Mouse (Mus musculus): Measurements from ENCODE around the gene Ifrd2. TPM values are rescaled to one million over a fixed set of nuclear protein-coding genes. Genes with fewer than 3 reads are reported as not detected.

The Ifrd2 gene
- polyA plus RNA-seq, 1 experiment from 2014 or later: 27.7 TPM

- WGBS: 92% methylated on average over 11 of the region's 11 CpGs
- Histone ChIP-seq H3K4me3 (ENCODE audit: low read depth, low read length) (no peak overlapping the region), H3K27ac (ENCODE audit: low read depth, low read length) (no peak overlapping the region), H3K36me3 (ENCODE audit: control insufficient read depth, insufficient read depth, low read length) (no peaks in the 10 kb centered on the region), H3K4me1 (replicated peaks; ENCODE audit: control insufficient read depth, insufficient read depth, low read length) (no peaks in the 10 kb centered on the region), H3K4me2 (replicated peaks; ENCODE audit: low read depth, low read length) (no peak overlapping the region), H3K9me3 (ENCODE audit: control insufficient read depth, low read length) (no peaks in the 10 kb centered on the region), H3K27me3 (ENCODE audit: control insufficient read depth, insufficient read depth, low read length) (no peaks in the 10 kb centered on the region), H3K9ac (ENCODE audit: low read depth, low read length) (no peak overlapping the region)
- no peak for DNase-seq (ENCODE audit: low spot score)
- ATAC-seq (ENCODE audit: low FRiP score): no peak
These were observed 9.5 kb downstream of the Ifrd2 start for GRCm38 (mm10) chr9:107596619-107597569.

GRCm38 (mm10) chr9:107598385-107598784 is 10.9 kb downstream of the Ifrd2 start:
- no peak overlapping the region for H3K27ac ChIP-seq (ENCODE audit: low read depth, low read length)
- no peak for ATAC-seq (ENCODE audit: low FRiP score)

GRCm38 (mm10) chr9:107599433-107599832 is 12.0 kb downstream of the Ifrd2 start:
- H3K4me3 ChIP-seq (ENCODE audit: low read depth, low read length): no peak overlapping the region
- no peaks in the 10 kb centered on the region for H3K27me3 ChIP-seq (ENCODE audit: control insufficient read depth, insufficient read depth, low read length)
- ATAC-seq (ENCODE audit: low FRiP score) (no peak), DNase-seq (ENCODE audit: low spot score) (no peak)
- peaks cover 7% of the 10 kb centered on the region; the same call in 1 of the 2 replicates for H3K4me1 ChIP-seq (replicated peaks; ENCODE audit: control insufficient read depth, insufficient read depth, low read length)
- WGBS: 92% methylated on average over 9 of the region's 9 CpGs
- H3K36me3 ChIP-seq (ENCODE audit: control insufficient read depth, insufficient read depth, low read length): no peaks in the 10 kb centered on the region
- no peaks in the 10 kb centered on the region for H3K9me3 ChIP-seq (ENCODE audit: control insufficient read depth, low read length)
- no peak overlapping the region for H3K9ac ChIP-seq (ENCODE audit: low read depth, low read length)
- H3K4me2 ChIP-seq (replicated peaks; ENCODE audit: low read depth, low read length): no peak overlapping the region
- no peak overlapping the region for H3K27ac ChIP-seq (ENCODE audit: low read depth, low read length)

More at GRCm38 (mm10) chr9:107598385-107598784, 10.9 kb downstream of the Ifrd2 start:
- Histone ChIP-seq H3K27me3 (ENCODE audit: control insufficient read depth, insufficient read depth, low read length) (no peaks in the 10 kb centered on the region), H3K4me2 (replicated peaks; ENCODE audit: low read depth, low read length) (no peak overlapping the region), H3K4me3 (ENCODE audit: low read depth, low read length) (no peak overlapping the region), H3K9ac (ENCODE audit: low read depth, low read length) (no peak overlapping the region), H3K9me3 (ENCODE audit: control insufficient read depth, low read length) (no peaks in the 10 kb centered on the region), H3K36me3 (ENCODE audit: control insufficient read depth, insufficient read depth, low read length) (no peaks in the 10 kb centered on the region), H3K4me1 (replicated peaks; ENCODE audit: control insufficient read depth, insufficient read depth, low read length) (0 out of 2 replicates have a peak, but pooled peaks cover 2% of the 10 kb centered on the region)
- WGBS: 77% methylated on average over 5 of the region's 5 CpGs
- DNase-seq (ENCODE audit: low spot score): no peak

- Histone ChIP-seq H3K9me3 (ENCODE audit: control insufficient read depth, low read length) (no peaks in the 10 kb centered on the region), H3K4me1 (replicated peaks; ENCODE audit: control insufficient read depth, insufficient read depth, low read length) (peaks cover 10% of the 10 kb centered on the region), H3K27me3 (ENCODE audit: control insufficient read depth, insufficient read depth, low read length) (no peaks in the 10 kb centered on the region), H3K9ac (ENCODE audit: low read depth, low read length) (no peak overlapping the region), H3K36me3 (ENCODE audit: control insufficient read depth, insufficient read depth, low read length) (no peaks in the 10 kb centered on the region), H3K4me2 (replicated peaks; ENCODE audit: low read depth, low read length) (no peak overlapping the region), H3K27ac (ENCODE audit: low read depth, low read length) (no peak overlapping the region), H3K4me3 (ENCODE audit: low read depth, low read length) (no peak overlapping the region)
- no peak for DNase-seq (ENCODE audit: low spot score)
- ATAC-seq (ENCODE audit: low FRiP score): no peak
- WGBS: 71% methylated on average over 14 of the region's 14 CpGs
These were observed 12.4 kb downstream of the Ifrd2 start for GRCm38 (mm10) chr9:107599842-107600241.

DNA sequence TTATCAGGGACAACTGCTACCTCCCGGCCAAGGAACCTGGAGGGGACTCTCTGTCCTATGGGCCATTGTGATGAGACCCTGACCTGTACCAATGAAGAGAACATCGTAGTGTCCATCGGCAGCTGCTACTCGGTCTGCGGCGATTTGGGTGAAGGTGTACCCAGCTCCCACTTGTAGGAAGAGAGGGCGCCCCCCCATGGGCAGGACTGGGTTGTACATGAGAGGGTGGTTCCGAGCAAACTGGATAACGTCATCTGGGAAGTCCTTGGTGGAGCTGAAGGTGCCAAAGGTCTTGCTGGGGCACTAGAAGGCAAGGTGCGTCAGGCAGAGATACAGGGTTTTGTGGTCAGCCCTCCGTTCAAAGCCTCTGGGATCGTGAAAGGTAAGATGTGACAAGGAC is 13.3 kb downstream of the Ifrd2 start:
- Histone ChIP-seq H3K36me3 (ENCODE audit: control insufficient read depth, insufficient read depth, low read length) (no peaks in the 10 kb centered on the region), H3K27me3 (ENCODE audit: control insufficient read depth, insufficient read depth, low read length) (no peaks in the 10 kb centered on the region), H3K4me2 (replicated peaks; ENCODE audit: low read depth, low read length) (no peak overlapping the region), H3K27ac (ENCODE audit: low read depth, low read length) (no peak overlapping the region), H3K4me3 (ENCODE audit: low read depth, low read length) (no peak overlapping the region), H3K4me1 (replicated peaks; ENCODE audit: control insufficient read depth, insufficient read depth, low read length) (peaks cover 13% of the 10 kb centered on the region), H3K9ac (ENCODE audit: low read depth, low read length) (no peak overlapping the region), H3K9me3 (ENCODE audit: control insufficient read depth, low read length) (no peaks in the 10 kb centered on the region)
- no peak for DNase-seq (ENCODE audit: low spot score)
- ATAC-seq (ENCODE audit: low FRiP score): no peak
- WGBS: 82% methylated on average over 12 of the region's 12 CpGs

GRCm38 (mm10) chr9:107601275-107601674 is 13.8 kb downstream of the Ifrd2 start:
- no peak overlapping the region for H3K27ac ChIP-seq (ENCODE audit: low read depth, low read length)
- H3K27me3 ChIP-seq (ENCODE audit: control insufficient read depth, insufficient read depth, low read length): no peaks in the 10 kb centered on the region
- H3K4me1 ChIP-seq (replicated peaks; ENCODE audit: control insufficient read depth, insufficient read depth, low read length): peaks cover 13% of the 10 kb centered on the region
- H3K4me3 ChIP-seq (ENCODE audit: low read depth, low read length): no peak overlapping the region
- DNase-seq (ENCODE audit: low spot score) (no peak), ATAC-seq (ENCODE audit: low FRiP score) (no peak)
- no peak overlapping the region for H3K4me2 ChIP-seq (replicated peaks; ENCODE audit: low read depth, low read length)
- no peaks in the 10 kb centered on the region for H3K36me3 ChIP-seq (ENCODE audit: control insufficient read depth, insufficient read depth, low read length)
- no peaks in the 10 kb centered on the region for H3K9me3 ChIP-seq (ENCODE audit: control insufficient read depth, low read length)
- H3K9ac ChIP-seq (ENCODE audit: low read depth, low read length): no peak overlapping the region
- 92% methylated on average over 11 of the region's 11 CpGs for WGBS

DNA sequence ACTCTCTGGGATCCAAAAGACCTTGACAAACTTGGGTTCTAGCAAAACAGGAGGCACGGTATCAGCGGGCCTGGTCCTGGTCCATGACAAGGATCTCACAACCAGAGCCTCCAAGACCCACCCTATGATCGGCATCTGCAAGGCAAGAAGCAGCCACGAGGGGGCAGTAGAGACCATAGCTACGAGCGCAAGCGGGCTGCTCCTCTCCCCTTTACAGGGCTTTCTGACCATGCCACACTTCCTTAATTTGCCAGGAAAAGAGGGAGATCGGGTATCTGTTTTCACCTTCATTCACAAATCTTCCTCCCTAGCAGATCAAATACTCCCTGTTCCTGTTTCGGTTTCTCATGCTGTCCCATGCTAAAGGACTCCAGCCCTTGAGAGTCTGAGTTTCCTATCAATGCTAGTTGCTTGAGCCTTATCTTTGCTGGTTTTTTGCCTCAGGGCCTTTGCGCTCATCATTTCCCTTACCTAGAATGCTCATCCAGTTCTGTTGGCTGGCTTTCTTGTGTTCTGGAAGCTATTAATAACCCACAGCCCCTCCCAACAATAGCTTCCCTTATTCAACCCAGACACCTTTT is 14.7 kb downstream of the Ifrd2 start:
- H3K9me3 ChIP-seq (ENCODE audit: control insufficient read depth, low read length): no peaks in the 10 kb centered on the region
- H3K36me3 ChIP-seq (ENCODE audit: control insufficient read depth, insufficient read depth, low read length): no peaks in the 10 kb centered on the region
- peak; percentile 34; the same call in 1 of the 2 replicates for ATAC-seq (ENCODE audit: low FRiP score)
- H3K27me3 ChIP-seq (ENCODE audit: control insufficient read depth, insufficient read depth, low read length): no peaks in the 10 kb centered on the region
- no peak overlapping the region for H3K27ac ChIP-seq (ENCODE audit: low read depth, low read length)
- peak; percentile 98 for DNase-seq (ENCODE audit: low spot score)
- H3K9ac ChIP-seq (ENCODE audit: low read depth, low read length): no peak overlapping the region
- no peak overlapping the region for H3K4me3 ChIP-seq (ENCODE audit: low read depth, low read length)
- H3K4me2 ChIP-seq (replicated peaks; ENCODE audit: low read depth, low read length): no peak overlapping the region
- WGBS: 12% methylated on average over 10 of the region's 10 CpGs
- H3K4me1 ChIP-seq (replicated peaks; ENCODE audit: control insufficient read depth, insufficient read depth, low read length): peaks cover 13% of the 10 kb centered on the region

DNA sequence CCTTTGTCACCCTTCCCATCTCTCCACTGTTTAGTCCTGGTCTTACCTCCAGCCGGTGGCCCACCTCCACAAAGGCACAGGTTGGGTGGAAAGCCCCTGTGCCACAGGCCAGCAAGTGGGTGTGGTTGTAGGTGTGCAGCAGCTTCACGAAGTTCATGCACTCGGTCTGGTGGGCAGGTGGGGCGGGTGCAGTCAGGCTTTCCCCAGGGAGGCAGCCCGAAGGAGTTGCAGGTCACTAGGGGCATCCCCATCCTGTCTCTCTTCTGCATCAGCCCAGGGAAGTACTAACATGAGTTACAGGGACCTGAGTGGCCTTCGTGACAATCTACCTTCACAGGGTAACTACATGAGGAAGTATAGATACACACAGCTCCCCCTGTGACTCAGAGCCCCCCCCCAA is 15.8 kb downstream of the Ifrd2 start:
- WGBS: 75% methylated on average over 6 of the region's 6 CpGs
- Histone ChIP-seq H3K9me3 (ENCODE audit: control insufficient read depth, low read length) (no peaks in the 10 kb centered on the region), H3K4me1 (replicated peaks; ENCODE audit: control insufficient read depth, insufficient read depth, low read length) (peaks cover 16% of the 10 kb centered on the region), H3K9ac (ENCODE audit: low read depth, low read length) (no peak overlapping the region), H3K4me3 (ENCODE audit: low read depth, low read length) (no peak overlapping the region), H3K27me3 (ENCODE audit: control insufficient read depth, insufficient read depth, low read length) (no peaks in the 10 kb centered on the region), H3K27ac (ENCODE audit: low read depth, low read length) (no peak overlapping the region), H3K4me2 (replicated peaks; ENCODE audit: low read depth, low read length) (no peak overlapping the region), H3K36me3 (ENCODE audit: control insufficient read depth, insufficient read depth, low read length) (no peaks in the 10 kb centered on the region)
- no peak for DNase-seq (ENCODE audit: low spot score)
- no peak for ATAC-seq (ENCODE audit: low FRiP score)
